Mouse (Mus musculus) Patski (cell line): ENCODE results near the gene Frmpd1. TPM values are rescaled to one million over a fixed set of nuclear protein-coding genes. Genes with fewer than 3 reads are reported as not detected.
A peak's percentile ranks its signal among the peaks of the same experiment; 100 is the strongest.

ENCODE experiments used
- ATAC-seq: fragments of 100-300 bp; one replicate; pipeline ENCODE4 v1.8.0; 2021
- CTCF ChIA-PET: fragments of 350-600 bp; sonication (Branson Sonifier 250); formaldehyde crosslinking; loops from one replicate; lab custom pipeline; 2022; ENCODE audit warnings: inconsistent platforms; lab: Charles Lee
- POLR2A ChIA-PET: fragments of 350-600 bp; sonication (Branson Sonifier 250); formaldehyde crosslinking; loops from one replicate; lab custom pipeline; 2022; ENCODE audit warnings: antibody characterized with exemption, inconsistent platforms; lab: Charles Lee
- DNase-seq: peaks from one replicate; pipeline ENCODE4 v3.0.0-alpha.2; 2011; ENCODE audit warnings: low read depth, low spot score
- H3K27me3 ChIP-seq: fragments of 371-371 bp; one replicate; pipeline ENCODE4 v1.5.1; 2021
- CTCF ChIP-seq: fragments of 100-300 bp; IDR thresholded peaks from one replicate; pipeline ENCODE4 v1.5.1; 2021
- in situ Hi-C: fragments of 300-500 bp; cut with MboI; formaldehyde crosslinking; loops from 3 replicates; pipeline ENCODE4 v1.11.1; 2018; ENCODE audit warnings: low pct_unique_long_range_greater_than_20kb, mixed read lengths
- polyA plus RNA-seq: library from polyadenylated mRNA; unstranded; gene quantifications from one replicate; pipeline ENCODE4 v1.2.3, GENCODE M21; 2021

Gene Frmpd1
- polyA plus RNA-seq, 1 experiment from 2014 or later: 0.04 TPM

DNA sequence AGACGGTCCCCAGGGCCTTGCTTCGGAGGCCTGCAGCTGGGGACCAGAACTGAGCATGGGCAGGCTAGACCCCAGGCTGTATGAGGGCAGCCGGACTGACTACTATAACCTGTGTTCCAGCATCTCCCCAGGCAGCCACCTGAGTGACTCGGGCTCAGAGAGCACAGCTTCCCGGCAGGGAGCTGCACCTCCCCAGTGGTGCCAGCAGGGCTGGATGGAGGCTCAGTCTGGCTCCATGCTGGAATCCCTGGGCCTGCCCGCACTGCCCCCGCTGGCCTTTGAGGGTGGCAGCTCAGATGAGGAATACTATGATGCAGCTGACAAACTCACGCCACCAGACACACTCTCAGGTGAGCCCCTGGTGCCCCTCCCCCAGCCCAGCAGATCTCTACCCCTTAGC, 94.6 kb downstream of the Frmpd1 start:
- ATAC-seq: no peak

DNA sequence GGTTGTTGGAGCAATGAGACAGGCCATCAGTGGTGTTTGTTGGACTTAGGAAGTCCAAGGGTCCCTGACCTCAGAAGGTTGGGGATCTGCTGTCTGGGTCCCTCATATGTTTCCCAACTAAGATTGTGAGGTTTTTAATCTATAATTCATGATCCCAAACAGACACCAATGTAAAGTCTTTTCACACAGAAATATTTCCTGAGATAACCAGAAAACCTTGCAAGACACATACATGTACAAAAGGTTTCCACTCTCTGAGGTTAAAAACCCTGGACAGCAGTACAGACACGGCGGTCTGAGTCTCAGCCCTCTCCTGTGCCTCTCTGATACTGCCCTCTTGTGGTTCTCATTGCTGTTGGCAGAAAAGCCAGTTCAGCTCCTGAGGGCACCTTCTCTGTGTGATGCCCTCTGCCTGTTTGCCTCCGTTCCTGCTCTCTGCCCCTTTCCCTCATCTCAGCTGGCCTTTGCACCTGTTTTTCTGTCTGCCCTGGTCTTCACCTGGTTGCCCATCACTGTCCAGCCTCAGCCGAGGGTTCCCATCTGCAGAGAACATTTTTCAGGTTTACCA, 95.4 kb downstream of the Frmpd1 start:
- in situ Hi-C loops: loop anchor here (5.0 to 10.0 kb wide), 4 partner anchors 178 to 575 kb away; partner anchors contain the start of gene Polr1e
- TF ChIP-seq CTCF: peak; percentile 86
- CTCF ChIA-PET: no interaction called here
- POLR2A ChIA-PET: no interaction called here
- no peaks in the 10 kb centered on the region for H3K27me3 ChIP-seq
- DNase-seq: no peak
- ATAC-seq: peak; percentile 76

More for the DNA sequence above, 94.6 kb downstream of the Frmpd1 start:
- H3K27me3 ChIP-seq: no peaks in the 10 kb centered on the region
- ChIA-PET CTCF (no interaction called here), POLR2A (no interaction called here)
- peak; percentile 54 for TF ChIP-seq CTCF
- DNase-seq: no peak
- in situ Hi-C loops: no loop called here

DNA sequence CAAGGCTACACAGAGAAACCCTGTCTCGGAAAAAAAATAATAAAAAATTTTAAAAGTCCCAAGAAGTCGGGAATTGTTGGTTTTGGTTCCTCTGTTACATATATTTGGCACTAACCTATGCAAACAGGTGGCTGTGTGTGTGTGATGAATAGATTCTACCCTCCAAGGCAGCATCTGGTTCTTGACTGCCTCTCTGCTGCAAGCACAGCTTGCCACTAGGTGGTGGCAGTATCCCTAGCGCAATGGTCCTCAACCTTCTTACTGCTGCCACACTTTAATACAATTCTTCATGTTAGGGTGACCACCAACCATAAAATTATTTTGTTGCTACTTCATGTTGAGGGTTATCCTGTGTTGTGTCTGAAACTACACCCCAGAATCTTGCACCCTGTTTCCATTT, 101.6 kb downstream of the Frmpd1 start:
- ChIA-PET CTCF (interaction anchor here (1.3 to 1.9 kb wide), 3 partner anchors 10 to 28 kb away, joined by 3 to 12 read pairs (median 4); partner anchors contain the start of gene Trmt10b), POLR2A (interaction anchor here (0.7 kb wide), 1 partner anchor 1362 kb away, joined by 3 read pairs; no protein-coding TSS in a partner anchor)
- no peaks in the 10 kb centered on the region for H3K27me3 ChIP-seq
- DNase-seq (no peak), ATAC-seq (no peak)
- TF ChIP-seq CTCF: peak; percentile 61
- in situ Hi-C loops: loop anchor here (10.0 kb wide), 1 partner anchor 568 kb away; no protein-coding TSS in a partner anchor

DNA sequence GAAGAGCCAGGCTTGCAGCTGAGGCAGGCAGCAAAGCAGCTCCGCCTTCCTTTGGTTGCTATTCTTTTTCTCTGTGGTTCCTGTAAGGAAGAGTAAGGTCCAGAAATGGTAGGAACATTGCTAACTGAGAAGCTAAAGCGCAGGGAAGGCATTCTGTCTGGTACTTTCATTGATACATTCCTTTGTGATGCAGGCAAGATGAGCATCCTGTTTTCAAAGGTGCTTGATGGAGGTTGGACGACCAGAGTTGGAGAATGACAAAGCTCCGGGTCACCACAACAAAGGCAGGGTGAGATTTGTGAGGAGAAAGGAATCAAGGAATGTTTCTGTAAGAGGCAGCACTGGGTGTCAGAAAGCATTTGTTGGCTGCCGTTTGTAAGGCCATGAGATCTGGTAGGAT, 103.2 kb downstream of the Frmpd1 start:
- POLR2A ChIA-PET: interaction anchor here (0.6 kb wide), 1 partner anchor 336 kb away, joined by 3 read pairs; no protein-coding TSS in a partner anchor
- DNase-seq: no peak
- in situ Hi-C loops: loop anchor here (10.0 kb wide), 1 partner anchor 567 kb away; no protein-coding TSS in a partner anchor
- no peaks in the 10 kb centered on the region for H3K27me3 ChIP-seq
- no peak for TF ChIP-seq CTCF
- CTCF ChIA-PET: interaction anchor here (1.9 kb wide), 1 partner anchor 9 kb away, joined by 12 read pairs; the partner anchor contains the start of gene Trmt10b
- no peak for ATAC-seq

DNA sequence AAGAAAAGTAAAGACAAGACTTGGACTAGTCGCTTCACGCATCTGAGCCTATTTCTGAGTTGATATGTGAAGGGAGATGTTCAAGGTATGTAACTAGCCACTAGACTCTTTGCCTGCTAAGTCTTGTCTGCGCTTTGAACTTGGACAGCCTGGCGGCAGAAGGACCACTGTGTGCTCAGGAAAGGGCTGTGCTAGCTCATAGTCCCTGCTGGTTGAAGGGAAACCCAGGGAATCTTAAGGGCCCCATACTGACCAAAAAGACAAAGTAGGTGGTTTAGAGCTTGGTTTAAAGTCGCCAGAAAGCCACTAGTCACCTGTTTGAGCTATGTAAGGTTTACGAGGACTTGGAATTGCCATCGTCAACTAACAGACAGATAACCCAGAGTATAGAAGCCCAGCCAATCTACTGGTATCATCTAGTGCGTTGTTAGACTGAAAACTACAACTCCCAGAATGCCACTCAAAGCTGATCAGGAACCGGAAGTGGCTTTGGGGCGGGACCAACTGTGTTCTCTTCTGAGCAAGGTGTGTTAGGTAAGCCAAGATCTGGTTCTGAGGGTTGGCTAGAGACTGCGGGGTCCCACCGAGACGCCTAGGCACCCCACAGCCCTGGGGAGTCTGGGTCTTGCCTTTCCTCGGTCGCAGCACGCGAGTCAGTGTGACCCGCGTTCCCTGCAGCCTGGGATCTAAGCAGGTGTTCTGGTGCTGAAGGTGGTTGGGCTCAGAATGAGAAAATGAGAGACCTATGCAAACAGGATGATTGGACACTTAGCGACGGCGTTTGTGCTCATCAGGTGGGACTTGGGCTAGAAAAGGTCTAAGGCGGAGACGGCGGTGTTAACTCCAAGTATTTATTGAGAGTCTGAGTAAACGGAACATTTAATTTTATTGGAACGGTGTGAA, 112.2 kb downstream of the Frmpd1 start, which contains the start of gene Trmt10b:
Gene Trmt10b (plus strand): TSS at position 466 of the 903 bp plus-strand sequence.
- DNase-seq: no peak
- ChIA-PET CTCF (interaction anchor here (0.7 to 1.3 kb wide), 2 partner anchors 10 to 19 kb away, joined by 3 to 12 read pairs; no protein-coding TSS in a partner anchor), POLR2A (interaction anchor here (1.6 kb wide), 1 partner anchor 23 kb away, joined by 3 read pairs; no protein-coding TSS in a partner anchor)
- peak; percentile 74 for ATAC-seq
- H3K27me3 ChIP-seq: no peaks in the 10 kb centered on the region
- TF ChIP-seq CTCF: no peak
- in situ Hi-C loops: no loop called here

DNA sequence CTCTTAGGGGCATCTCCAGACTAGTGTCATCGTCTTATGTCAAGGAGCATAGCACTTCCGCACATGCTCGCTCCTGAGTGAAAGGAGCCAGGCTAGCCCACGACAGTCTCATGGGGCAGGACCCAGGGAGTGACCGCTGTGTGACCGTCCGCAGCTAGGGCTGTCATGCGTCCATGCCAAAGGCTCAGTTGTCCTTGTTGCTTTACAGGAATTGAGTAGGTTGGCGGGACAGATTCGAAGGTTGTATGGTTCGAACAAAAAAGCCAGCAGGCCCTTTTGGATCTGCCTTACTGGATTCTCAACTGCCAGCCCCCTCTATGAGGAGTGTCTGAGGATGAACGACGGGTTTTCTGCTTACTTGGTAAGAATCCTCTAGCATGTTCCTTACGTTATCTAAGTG, 120.9 kb downstream of the Frmpd1 start:
- DNase-seq: no peak
- in situ Hi-C loops: no loop called here
- TF ChIP-seq CTCF: no peak
- no peaks in the 10 kb centered on the region for H3K27me3 ChIP-seq
- ChIA-PET CTCF (no interaction called here), POLR2A (no interaction called here)
- ATAC-seq: no peak

DNA sequence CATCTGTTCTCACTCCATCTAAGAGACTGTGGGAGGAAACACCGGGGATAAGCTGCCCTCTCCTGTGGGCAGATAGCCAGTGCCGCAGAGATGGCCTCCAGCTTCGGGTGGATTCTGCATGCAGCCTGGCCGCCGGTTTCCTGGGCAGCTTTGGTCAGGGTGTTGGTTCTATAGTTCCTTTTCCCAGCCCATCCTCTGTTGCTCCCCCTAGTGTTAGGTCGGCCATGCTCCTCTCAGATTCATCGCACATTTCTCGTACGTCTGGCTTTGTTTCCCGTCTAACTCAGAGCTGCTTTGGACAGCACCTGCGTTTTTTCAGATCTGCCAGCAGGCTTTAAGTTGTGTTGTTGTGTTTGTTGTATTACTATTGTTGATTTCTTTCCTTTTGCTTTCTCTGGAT, 123.4 kb downstream of the Frmpd1 start:
- ATAC-seq (no peak), DNase-seq (no peak)
- TF ChIP-seq CTCF: no peak
- ChIA-PET POLR2A (interaction anchor here (0.6 kb wide), 1 partner anchor 48 kb away, joined by 6 read pairs; no protein-coding TSS in a partner anchor), CTCF (interaction anchor here (1.1 kb wide), 1 partner anchor 10 kb away, joined by 3 read pairs; no protein-coding TSS in a partner anchor)
- H3K27me3 ChIP-seq: no peaks in the 10 kb centered on the region
- in situ Hi-C loops: no loop called here

DNA sequence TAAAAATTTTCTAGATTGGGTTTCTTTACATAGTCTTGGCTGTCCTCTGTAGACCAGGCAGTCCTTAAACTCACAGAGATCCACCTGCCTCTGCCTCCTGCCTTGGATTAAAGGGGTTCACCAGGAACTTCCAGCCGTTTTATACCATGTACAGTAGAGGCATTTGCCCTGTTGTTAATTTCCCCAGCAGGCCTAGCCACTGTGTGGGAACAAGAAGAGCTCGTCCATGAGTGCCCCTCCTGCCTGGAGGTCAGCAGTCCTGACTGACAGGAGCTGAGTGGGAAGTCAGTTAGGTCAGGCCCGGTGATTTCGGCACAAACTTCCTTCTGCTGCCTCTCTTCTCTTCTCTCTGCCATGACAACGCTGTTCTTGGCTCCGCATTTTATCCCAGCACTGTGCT, 123.9 kb downstream of the Frmpd1 start:
- TF ChIP-seq CTCF: no peak
- no peak for DNase-seq
- in situ Hi-C loops: no loop called here
- ChIA-PET CTCF (no interaction called here), POLR2A (interaction anchor here (0.6 kb wide), 1 partner anchor 49 kb away, joined by 6 read pairs; no protein-coding TSS in a partner anchor)
- no peak for ATAC-seq
- H3K27me3 ChIP-seq: no peaks in the 10 kb centered on the region

DNA sequence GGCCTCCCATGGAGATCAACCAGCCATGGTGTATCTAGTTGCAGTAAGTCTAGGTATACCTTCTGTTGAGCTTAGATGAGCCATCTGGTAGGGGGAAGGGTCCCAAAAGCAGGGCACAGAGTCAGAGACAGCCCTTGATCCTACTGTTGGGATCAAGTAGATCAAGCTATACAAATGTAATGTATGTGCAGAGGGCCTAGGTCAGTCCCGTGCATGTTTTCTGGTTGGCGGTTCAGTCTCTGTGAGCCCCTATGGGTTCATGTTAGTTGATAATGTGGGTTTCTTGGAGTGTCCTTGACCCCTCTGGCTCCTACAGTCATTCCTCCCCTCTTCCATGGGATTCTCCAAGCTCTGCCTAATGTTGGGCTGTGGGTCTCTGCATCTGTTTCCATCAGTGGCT, 126.4 kb downstream of the Frmpd1 start:
- ATAC-seq: no peak
- POLR2A ChIA-PET: no interaction called here
- no peak for TF ChIP-seq CTCF
- DNase-seq: no peak
- in situ Hi-C loops: no loop called here
- H3K27me3 ChIP-seq: no peaks in the 10 kb centered on the region
- CTCF ChIA-PET: no interaction called here

DNA sequence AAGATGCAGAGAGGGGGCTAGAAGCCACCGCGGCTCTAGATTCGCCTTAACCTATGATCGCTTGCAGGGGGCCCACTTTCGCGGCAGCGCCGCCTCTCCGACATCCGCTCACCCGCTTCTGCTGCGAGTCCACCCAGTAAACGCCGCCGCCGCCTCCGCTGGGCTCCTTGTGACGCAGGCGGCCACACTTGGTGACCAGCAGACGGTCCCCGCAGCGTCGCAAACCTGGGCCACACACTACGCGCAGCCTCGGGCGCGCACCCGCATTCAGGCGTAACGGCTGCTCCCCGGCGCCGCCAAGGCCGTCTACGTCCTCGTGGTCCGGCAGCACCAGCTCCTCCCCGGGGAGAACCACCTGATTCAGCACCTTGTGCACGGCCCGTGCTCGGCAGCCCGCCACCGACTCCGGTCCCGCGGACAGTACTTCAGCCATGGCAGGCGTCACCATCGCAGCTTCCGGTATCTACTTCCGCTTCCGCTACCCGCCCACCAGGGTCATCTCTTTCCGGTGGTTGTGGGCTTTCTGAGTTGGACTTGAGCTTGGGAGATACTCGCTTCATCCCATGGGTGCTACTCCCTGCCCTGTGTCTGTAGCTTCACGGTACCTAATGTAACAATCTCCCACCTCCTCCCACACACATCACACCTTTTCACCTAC, 135.6 kb downstream of the Frmpd1 start:
- DNase-seq (no peak), ATAC-seq (peak; percentile 69)
- in situ Hi-C loops: no loop called here
- ChIA-PET CTCF (interaction anchor here (1.6 kb wide), 1 partner anchor 18 kb away, joined by 4 read pairs; no protein-coding TSS in a partner anchor), POLR2A (interaction anchor here (0.7 kb wide), 1 partner anchor 23 kb away, joined by 3 read pairs; the partner anchor contains the start of gene Trmt10b)
- peaks cover 5% of the 10 kb centered on the region for H3K27me3 ChIP-seq
- TF ChIP-seq CTCF: no peak
